Mouse (Mus musculus) stomach, postnatal 0 days (tissue): ENCODE measurements around the gene Kcne2. TPM values are rescaled to one million over a fixed set of nuclear protein-coding genes. Genes with fewer than 3 reads are reported as not detected.

ENCODE experiments used
- ATAC-seq: fragments of 200-750 bp; cut with Nextera tagmentation; 2 replicates; pipeline ENCODE4 v1.8.0; 2017; ENCODE audit not compliant: low FRiP score, low TSS enrichment
- DNase-seq: peaks from one replicate; pipeline ENCODE4 v3.0.0-alpha.2; 2016; ENCODE audit warnings: low spot score
- H3K27ac ChIP-seq: fragments of 300-500 bp; sonication (generic); replicated peaks from 2 replicates; pipeline ENCODE4 v1.5.1; 2014; ENCODE audit warnings: mild to moderate bottlenecking, control low read depth
- H3K27me3 ChIP-seq: fragments of 300-500 bp; sonication (generic); 2 replicates; pipeline ENCODE4 v1.6.1; 2014; ENCODE audit warnings: low read length; ENCODE audit not compliant: control insufficient read depth, insufficient read depth
- H3K36me3 ChIP-seq: fragments of 300-500 bp; sonication (generic); 2 replicates; pipeline ENCODE4 v1.6.1; 2014; ENCODE audit warnings: low read length, mixed read lengths; ENCODE audit not compliant: control insufficient read depth, insufficient read depth
- H3K4me1 ChIP-seq: fragments of 300-500 bp; sonication (generic); replicated peaks from 2 replicates; pipeline ENCODE4 v1.6.1; 2014; ENCODE audit warnings: antibody characterized with exemption; ENCODE audit not compliant: control insufficient read depth, insufficient read depth
- H3K4me2 ChIP-seq: fragments of 300-500 bp; sonication (generic); replicated peaks from 2 replicates; pipeline ENCODE4 v1.6.1; 2014; ENCODE audit warnings: low read depth, mild to moderate bottlenecking, control low read depth, moderate library complexity
- H3K4me3 ChIP-seq: fragments of 300-500 bp; sonication (generic); 2 replicates; pipeline ENCODE4 v1.5.1; 2014; ENCODE audit warnings: low read depth, low read length, control low read depth
- H3K9ac ChIP-seq: fragments of 300-500 bp; sonication (generic); 2 replicates; pipeline ENCODE4 v1.6.1; 2014; ENCODE audit warnings: mild to moderate bottlenecking, low read length, control low read depth, mixed read lengths
- H3K9me3 ChIP-seq: fragments of 300-500 bp; sonication (generic); 2 replicates; pipeline ENCODE4 v1.6.1; 2016; ENCODE audit warnings: low read length; ENCODE audit not compliant: control insufficient read depth
- CTCF ChIP-seq: IDR thresholded peaks from 2 replicates; pipeline ENCODE4 v1.5.1; 2016; ENCODE audit warnings: antibody characterized with exemption, low read depth, mild to moderate bottlenecking, moderate library complexity
- EP300 ChIP-seq: optimal IDR thresholded peaks from 2 replicates; pipeline ENCODE3; 2016; ENCODE audit warnings: antibody characterized with exemption
- WGBS: fragments of 180-500 bp; shearing (Covaris S2); extraction: QIAGEN DNeasy Blood & Tissue Kit; methylation state at CpG from one replicate; pipeline ENCODE4 v1.1.7; 2014; 5-methylcytosine and 5-hydroxymethylcytosine counted together
- polyA plus RNA-seq: library from polyadenylated mRNA; unstranded; fragments of >200 nt; fragmentation: Nextera tagmentation; extraction: Ambion mirVana; gene quantifications from 2 replicates; pipeline ENCODE4 v1.2.1, GENCODE M21; 2015

Gene Kcne2
- polyA plus RNA-seq, 1 experiment from 2014 or later: 29.8 TPM

DNA sequence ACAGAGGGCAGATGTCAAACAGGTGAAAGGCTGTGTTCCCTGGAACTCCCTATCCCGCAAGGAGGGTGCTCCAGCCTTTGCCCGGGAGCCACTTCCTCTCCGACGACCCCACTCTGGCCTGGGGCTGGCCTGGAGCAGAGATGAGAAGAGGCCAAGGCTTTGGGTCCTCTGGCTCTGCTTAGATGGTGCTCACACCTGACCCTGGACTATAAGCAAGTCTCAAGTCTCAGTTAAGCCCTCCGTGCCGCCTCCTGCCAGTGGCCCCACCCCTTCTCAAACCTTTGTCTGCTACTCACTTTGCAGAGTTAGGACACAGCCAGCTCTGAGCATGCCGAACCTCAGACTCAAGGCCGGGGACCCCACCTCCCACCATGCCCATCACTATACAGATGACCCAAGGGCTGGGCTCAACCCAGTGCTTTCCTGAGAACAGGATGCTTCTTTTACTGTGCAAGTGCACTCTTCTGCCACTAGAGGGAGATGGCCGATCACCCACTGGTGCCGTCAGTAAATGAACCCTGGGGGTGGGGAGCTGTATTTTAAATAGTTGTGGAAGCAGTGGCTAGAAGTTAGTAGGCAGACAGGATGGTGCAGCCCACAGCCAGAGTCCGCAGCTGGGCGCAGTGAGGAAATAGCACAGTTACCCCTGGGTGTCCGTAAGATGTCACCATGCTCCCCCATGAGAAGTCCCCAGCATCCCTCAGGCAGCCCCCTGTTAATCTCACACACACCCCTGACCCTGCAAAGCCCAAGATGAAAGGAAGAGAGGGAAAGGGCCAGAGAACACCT lies 22.0 kb downstream of the Kcne2 start:
- Histone ChIP-seq H3K9me3 (no peaks in the 10 kb centered on the region), H3K4me3 (no peak overlapping the region), H3K36me3 (peaks cover 4% of the 10 kb centered on the region; the same call in 1 of the 2 replicates), H3K9ac (0 out of 2 replicates have a peak overlapping the region, but pooled peaks have one; percentile 9), H3K4me2 (no peak overlapping the region), H3K27ac (no peak overlapping the region), H3K27me3 (no peaks in the 10 kb centered on the region), H3K4me1 (no peaks in the 10 kb centered on the region)
- ATAC-seq (peak; percentile 52), DNase-seq (peak; percentile 34)
- WGBS: 52% methylated on average over 13 of the region's 13 CpGs
- TF ChIP-seq CTCF (peak; percentile 96), EP300 (no peak)

DNA sequence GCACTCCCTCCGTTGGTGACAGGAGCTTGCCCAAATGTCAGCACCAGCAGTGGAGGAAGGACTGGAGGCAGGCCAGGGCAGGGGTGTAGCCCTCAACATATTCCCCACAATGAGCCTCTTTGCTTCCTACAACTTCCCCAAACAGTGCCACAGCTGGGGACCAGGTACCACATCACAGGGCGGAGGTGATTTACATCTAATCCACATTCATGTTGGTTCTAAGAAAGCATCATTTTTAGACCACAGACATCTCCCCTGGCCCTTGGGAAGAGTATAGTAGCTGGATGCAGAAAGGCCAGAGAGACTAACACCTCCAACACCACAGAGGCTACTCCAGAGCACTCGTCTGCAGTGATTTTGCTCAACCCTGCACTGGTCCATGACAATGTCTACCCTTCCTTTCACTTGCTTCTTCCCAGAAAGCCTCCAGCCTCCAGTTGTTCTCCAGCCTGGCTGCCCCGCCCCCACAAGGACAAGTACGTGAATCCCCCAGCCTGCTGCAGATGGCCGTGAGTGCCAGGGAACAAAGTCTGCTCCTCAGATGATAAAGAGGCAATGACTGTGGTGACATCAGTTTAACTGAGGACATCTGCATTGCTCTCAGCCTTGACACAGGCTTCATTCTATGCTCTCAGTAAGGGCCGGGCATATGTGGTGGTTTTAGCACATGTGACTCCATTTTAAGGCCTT lies 24.0 kb downstream of the Kcne2 start:
- no peak for ATAC-seq
- 76% methylated on average over 7 of the region's 7 CpGs for WGBS
- no peak for TF ChIP-seq CTCF
- TF ChIP-seq EP300: no peak
- no peak for DNase-seq
- Histone ChIP-seq H3K36me3 (no peaks in the 10 kb centered on the region; the same call in 1 of the 2 replicates), H3K27me3 (no peaks in the 10 kb centered on the region), H3K4me1 (no peaks in the 10 kb centered on the region), H3K4me3 (no peak overlapping the region), H3K27ac (no peak overlapping the region), H3K9ac (no peak overlapping the region), H3K9me3 (no peaks in the 10 kb centered on the region), H3K4me2 (no peak overlapping the region)

DNA sequence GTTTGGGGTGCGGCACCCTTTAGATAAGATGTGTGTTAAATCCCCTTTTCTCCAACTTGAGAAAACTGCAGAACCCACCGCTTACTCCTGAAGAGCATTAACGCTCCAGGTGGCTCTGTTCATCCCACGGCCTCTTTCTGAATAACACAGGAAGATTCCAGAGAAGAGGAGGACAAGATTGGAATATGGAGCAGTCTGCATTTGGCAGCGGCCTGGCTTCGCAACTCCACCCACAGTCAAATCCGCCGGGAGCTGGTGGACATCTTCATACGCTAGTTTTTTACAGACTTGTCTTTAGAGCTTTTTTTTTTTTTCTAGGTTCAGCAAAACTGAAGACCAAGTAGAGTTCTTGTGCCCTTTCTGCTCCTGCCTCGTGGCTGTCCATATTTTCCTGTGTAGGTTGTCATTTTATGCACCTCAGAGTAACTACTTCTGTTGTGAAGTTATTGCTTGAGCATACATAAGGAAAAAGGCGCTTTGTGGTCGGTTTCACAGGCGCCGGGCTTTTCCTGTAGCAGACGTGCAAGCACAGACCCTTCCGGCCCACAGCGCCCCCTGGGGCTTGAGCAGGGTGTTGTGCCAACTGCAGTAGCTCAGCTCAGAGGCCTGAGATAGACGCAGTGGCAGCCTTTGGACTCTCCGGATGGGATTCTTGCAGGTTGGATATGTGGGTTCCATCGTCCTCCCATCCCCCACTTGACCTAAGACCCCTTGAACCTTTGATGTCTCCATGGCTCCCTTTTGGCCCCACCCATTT lies 27.3 kb downstream of the Kcne2 start:
- ATAC-seq (0 out of 2 replicates have a peak, but pooled peaks have one; percentile 19), DNase-seq (peak; percentile 73)
- no peaks in the 10 kb centered on the region for H3K27me3 ChIP-seq
- H3K4me2 ChIP-seq: no peak overlapping the region
- WGBS: 58% methylated on average over 20 of the region's 20 CpGs
- H3K4me1 ChIP-seq: no peaks in the 10 kb centered on the region
- TF ChIP-seq CTCF (peak; percentile 66), EP300 (no peak)
- no peak overlapping the region for H3K4me3 ChIP-seq
- H3K9me3 ChIP-seq: no peaks in the 10 kb centered on the region
- H3K9ac ChIP-seq: no peak overlapping the region
- no peaks in the 10 kb centered on the region for H3K36me3 ChIP-seq
- no peak overlapping the region for H3K27ac ChIP-seq

DNA sequence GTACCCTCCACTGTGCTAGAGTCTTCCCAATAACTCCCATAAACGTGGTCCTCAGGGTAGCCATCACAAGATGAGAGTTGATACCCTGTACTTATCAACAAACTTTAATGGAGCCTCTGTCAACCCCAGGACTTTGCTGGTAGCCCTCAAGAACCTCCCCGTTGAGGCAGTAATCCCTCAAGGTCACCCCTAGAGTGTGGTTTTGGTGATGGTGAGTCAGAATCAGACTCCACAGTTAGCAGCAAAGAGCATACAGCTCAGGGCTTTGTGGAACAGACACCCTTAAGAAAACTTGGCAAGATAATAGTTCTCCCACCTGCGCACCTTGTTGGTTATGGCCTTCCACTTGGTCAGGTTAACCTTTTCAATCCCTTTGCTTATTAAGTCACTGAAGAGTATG lies 28.2 kb downstream of the Kcne2 start:
- TF ChIP-seq EP300 (no peak), CTCF (no peak)
- Histone ChIP-seq H3K27ac (no peak overlapping the region), H3K4me3 (no peak overlapping the region), H3K36me3 (no peaks in the 10 kb centered on the region), H3K27me3 (no peaks in the 10 kb centered on the region), H3K9ac (no peak overlapping the region), H3K4me2 (no peak overlapping the region), H3K4me1 (no peaks in the 10 kb centered on the region), H3K9me3 (no peaks in the 10 kb centered on the region)
- no peak; the same call in 1 of the 2 replicates for ATAC-seq
- WGBS: 82% methylated on average over 3 of the region's 3 CpGs
- no peak for DNase-seq

DNA sequence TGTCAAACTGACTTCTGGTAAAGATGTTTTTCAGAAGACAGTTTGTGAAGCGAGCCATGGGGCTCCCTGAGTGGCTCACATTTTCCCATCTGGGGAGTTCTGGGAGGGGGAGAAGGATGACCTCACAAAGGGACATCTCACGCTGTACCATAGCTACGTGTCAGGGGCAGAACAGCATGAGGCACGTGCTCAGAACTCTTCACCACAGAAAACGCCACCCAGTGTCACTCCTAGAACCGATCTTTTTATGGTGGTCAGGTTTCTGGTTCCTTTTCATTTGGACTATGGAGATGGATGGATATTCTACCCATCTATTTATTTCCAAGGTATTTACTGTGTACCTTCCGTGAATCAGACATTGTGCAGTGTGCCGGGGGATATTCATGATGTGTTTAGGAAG lies 29.2 kb downstream of the Kcne2 start, which contains the start of gene Fam243:
Gene Fam243 (minus strand): TSS at position 101 of the 400 bp plus-strand sequence.
- H3K4me1 ChIP-seq: no peaks in the 10 kb centered on the region
- H3K27me3 ChIP-seq: no peaks in the 10 kb centered on the region
- no peaks in the 10 kb centered on the region for H3K9me3 ChIP-seq
- 91% methylated on average over 8 of the region's 8 CpGs for WGBS
- DNase-seq (no peak), ATAC-seq (no peak)
- no peak within 1 kb of the TSS for H3K4me3 ChIP-seq
- H3K27ac ChIP-seq: no peak within 1 kb of the TSS
- no peak for TF ChIP-seq EP300
- TF ChIP-seq CTCF: no peak
- H3K4me2 ChIP-seq: no peak within 1 kb of the TSS
- H3K9ac ChIP-seq: no peak within 1 kb of the TSS
- no peaks in the 10 kb centered on the region for H3K36me3 ChIP-seq
